Mouse (Mus musculus) heart, postnatal 10 days (tissue): ENCODE results near the gene Tmem238l. TPM values are rescaled to one million over a fixed set of nuclear protein-coding genes. Genes with fewer than 3 reads are reported as not detected.

Experiments
- DNase-seq, 2 experiments: peaks; one replicate each; pipeline ENCODE4 v3.0.0; 2021
- intact Hi-C: fragments of 180-260 bp; cut with DNase I; formaldehyde crosslinking; loops from one replicate; pipeline ENCODE4 v1.15.1; 2025
- total RNA-seq, 2 experiments: library from RNA; stranded (reverse); gene quantifications; 2 replicates each; pipeline ENCODE4 v1.2.3; 2021

Tmem238l gene
- under 1 TPM; 0.34 to 0.55 TPM for total RNA-seq

DNA sequence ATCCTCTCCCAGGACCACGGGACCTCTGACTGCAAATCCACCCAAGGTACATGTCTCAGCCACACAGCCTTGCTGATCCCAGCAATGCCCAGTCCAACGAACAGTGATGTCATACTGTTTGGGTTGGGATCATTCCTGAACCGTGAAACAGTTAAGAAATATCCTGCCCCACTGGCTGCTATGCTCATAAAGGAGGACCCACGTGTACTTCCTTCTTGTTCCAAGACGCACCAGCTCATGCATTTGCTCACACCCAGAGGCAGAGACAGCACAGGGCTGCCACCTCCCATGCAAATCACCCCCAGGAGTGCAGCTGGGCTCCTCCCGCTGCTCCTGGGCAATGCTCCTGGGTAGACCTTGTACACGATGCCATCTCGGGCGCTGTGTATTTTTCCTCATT, at the start of gene Tmem238l:
TSS of gene Tmem238l (plus strand) at position 336 of the 400 bp plus-strand sequence.
- intact Hi-C loops, result no loop called here
- DNase-seq, result no peak

DNA sequence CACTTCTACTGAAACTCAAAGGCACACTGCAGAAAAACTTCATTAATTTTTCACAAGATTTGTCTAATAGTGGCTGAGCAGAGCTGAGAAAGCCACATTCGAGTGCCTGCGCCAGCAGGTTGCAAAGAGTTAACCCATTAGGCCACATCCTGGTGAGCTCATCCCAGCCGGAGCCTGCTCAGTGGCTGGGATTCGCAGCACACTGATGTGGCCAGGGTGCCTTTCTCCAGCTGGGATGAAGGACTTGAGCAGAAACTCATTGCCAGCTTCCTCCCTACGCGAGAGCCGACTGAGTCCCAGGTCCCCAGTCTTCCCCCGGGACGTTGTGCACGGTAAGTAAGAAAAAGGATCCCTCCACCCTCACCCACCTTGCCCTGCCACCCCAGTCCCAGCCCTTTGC, 44.6 kb upstream of the Tmem238l start, which contains the start of gene Pirt:
TSS of gene Pirt (plus strand) at position 171 of the 400 bp plus-strand sequence.
- intact Hi-C loops, result no loop called here
- peak; percentile 43 to 54 for DNase-seq

DNA sequence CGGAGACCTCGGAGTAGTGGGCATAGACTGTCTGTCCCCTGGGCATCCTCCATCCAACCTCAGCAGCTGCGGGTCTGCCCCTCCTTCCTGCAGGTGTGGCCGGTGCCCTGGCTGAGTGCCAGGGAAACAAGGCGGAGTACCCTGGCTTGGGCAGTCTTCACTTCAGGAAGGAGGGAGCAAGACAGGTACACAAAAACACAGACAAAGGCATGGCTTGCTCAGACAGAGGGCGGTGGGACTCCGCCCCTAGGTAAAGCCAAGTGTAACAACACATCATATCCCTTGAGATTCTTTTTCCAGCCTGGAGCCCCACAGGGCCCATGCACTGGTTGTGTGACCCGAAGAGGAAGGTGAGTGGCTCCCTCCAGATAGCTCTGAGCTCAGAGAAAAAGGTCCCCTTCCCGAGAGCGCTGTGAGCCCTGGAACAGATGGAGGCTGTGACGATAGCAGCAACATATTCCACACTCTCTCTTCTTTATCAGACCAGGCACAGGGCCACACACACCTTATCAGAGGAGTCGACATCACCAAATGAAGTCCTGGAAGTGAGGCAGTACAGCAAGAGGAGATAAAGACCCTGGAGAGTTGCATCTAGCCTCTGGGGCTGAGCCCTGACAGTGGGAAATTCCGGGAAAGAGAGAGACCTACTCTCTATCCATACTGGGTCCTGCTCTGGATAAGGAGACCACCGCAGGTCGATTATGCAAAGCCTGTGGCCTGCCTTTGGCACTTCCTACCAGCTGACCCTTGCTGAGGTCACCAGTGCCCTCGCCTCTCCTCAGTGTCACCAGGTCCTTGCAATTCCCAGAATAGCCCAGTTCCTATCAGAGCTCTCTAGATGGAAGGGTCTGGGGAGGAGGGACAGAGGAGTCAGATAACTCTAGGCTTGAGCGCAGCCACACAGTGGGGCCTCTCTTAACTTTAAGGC, 43.6 kb upstream of the Tmem238l start:
- DNase-seq, result peak; percentile 66 to 72
- intact Hi-C loops, result no loop called here

DNA sequence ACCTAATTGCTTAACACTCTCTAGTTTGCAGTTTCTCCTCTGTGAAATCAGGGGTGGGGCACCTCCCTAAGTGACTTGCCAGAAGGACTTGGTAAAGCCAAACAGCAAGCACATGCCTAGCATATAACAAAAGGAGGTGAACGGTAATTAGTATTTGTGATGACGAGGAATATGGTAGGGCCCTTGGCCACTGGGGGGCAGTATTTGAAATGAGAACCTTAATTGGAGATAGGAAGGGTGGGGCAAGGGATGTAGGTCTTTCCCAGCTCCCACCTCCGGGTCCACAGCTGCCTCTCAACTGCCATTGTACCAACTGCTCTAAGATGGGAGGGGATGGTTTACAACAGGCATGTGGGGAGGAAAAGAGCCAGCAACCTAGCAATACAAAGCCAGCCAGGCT, 42.2 kb upstream of the Tmem238l start:
- intact Hi-C loops, result loop anchor here (2.0 kb wide), 1 partner anchor 71 kb away; no protein-coding TSS in a partner anchor
- DNase-seq, result peak; percentile 68 to 73

DNA sequence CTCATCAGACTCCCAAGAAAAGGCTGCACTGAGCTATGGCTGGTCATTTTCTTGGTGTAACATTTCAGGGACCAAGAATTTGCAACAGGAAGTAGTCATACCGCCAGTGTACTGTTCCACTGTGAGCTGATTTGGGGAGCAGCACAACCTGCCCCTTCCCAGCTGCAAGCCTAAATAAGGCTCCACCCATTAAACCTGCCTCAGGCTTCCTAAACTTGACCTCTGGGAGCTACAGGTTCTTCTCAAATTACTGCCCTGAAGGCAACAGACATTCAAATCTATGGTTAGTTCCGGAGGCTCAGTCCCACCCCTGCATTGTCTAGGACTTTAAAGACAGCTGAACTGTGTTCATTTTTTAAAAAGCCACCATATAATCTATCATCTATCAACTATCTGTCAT, 36.4 kb upstream of the Tmem238l start:
- intact Hi-C loops, result no loop called here
- DNase-seq, result no peak

DNA sequence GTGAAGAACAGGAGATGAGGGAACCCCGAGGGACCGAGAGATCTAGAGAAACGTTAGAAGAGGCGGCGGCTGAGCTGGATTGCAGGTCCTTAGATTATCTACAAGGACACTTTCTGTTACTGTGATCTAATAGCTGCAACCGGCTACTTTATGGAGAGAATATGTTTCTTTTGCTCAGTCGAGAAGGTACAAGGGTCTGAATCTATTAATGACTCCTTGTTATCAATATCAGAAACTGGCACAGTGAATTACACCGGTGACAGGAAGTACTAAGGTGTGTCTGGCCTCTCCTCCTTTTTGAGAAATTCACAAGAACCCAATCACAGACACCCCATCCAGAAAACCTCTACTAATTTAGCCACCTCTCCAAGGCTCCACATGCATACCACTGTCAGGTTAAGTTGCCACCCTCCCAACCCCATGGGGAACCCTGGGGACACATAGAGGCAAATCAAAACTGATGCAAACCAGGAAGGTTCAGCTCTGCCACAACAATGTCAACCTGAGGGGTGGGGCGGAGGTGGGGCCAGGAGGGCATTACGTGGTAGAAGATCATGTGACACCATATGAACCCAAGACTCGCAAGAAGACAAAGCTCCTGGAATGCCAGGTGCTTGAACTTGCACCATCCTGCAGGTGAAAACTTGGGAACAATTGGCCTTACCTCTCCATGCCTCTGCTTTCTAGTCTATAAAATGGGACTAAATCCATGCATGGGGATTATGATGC, 32.2 kb upstream of the Tmem238l start:
- intact Hi-C loops, result no loop called here
- no peak for DNase-seq

DNA sequence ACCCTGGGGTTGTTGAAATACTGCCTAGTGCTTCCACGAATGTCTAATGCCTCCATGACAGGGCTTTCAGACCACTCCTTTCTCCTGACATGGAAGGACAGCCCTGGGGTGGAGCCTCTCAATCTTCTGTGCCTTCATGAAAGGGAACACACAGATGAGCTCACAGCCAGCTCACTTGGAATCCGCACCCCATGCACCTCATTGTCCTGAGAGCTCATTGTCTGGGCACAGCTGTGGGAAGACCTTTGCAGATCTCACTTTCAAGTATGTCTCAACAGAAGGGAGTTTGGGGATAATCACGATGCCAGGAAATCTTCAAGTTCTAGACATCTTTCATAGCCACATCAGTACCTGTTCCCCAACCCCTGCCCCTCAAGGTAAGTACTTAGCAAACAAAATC, 28.1 kb upstream of the Tmem238l start:
- intact Hi-C loops, result no loop called here
- DNase-seq, result no peak

DNA sequence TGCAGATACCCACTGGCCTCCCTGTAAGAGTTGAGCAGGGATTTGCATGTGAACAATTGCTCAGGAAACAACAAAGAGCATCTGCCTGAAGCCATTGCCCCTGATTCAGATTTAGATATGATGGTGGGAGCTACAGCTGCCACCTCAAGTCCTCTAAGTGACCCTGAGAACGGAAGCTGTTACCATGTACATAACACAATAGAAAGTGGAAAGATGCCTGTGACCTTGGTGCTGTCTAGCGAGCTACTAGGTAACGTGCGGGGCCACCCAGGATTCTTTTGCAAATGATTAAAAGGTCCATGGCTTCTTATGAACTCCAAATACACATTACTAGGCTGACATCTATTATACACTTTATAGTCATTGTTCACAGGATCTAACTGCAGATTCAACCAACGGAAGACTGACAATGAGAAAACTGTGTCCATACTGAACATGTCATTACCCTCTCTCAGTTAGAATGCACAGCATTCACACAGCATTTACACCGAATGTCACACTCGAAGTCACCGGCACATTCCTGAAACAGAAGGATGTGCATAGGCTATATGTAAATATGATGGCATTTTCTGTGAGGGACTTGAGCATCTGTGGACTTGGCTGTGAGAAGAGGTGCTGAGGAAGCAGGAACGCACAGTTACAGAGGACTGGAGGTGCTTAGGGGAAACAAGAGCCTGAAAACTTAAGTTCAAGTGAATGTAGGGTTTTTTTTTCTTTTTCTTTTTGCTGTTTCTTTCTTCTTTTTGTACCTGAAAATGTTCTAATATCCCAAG, 23.4 kb upstream of the Tmem238l start:
- intact Hi-C loops, result no loop called here

DNA sequence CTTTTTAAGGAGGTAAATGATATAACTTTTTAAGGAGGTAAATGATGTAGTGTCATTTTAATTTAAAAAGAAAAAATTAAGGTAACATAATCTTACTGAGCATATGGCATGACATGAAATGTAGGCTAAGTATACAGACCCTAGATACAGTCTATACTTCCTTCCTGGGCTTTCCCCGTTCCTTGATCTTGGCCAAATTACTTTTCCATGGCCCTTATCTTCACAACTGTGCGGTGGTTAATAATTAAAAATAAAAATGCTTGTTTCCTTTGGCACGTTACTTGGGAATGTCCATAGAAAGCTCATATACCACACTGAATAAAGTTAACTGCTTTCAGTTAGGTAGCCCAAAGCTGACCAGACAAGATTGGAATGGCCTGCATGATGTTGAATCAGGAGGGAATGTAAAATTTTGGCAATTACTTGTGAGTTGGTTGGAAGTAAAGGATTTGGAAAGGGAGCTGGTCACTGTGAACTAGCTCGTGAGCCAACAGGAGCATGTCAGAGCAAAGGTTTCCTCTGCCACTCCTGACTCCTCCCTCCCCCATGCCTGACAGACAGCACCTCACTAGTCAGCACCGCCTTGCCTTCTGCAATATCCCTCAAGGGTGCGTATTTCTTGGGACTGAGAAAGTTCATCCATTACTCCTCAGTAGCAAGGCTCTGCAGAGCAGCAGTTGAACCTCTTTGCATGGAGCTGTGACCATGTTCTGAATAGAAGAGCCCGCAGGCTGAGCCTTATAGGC, 21.8 kb upstream of the Tmem238l start:
- intact Hi-C loops, result no loop called here
- no peak for DNase-seq

More for the DNA sequence above, 23.4 kb upstream of the Tmem238l start:
- no peak for DNase-seq

DNA sequence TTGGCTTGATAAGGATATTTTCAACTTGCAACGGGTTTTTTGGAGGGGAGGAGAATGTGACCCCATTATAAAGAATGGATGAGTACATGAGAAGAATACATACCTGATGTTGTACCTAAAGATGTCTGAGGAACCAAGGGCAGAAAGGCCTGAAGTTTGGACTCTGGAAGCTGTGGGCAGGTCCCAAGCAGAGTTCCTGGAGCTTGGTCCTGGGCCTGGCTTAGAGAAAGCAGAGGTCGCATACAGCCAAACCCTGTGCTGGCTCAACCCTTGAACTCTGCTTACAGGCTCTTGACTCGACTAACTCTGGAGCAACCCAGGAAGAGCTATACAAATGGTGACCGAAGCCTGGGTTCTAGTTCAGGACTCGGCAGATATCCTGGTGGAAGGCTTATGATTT, 14.4 kb upstream of the Tmem238l start:
- DNase-seq, result no peak
- intact Hi-C loops, result no loop called here

DNA sequence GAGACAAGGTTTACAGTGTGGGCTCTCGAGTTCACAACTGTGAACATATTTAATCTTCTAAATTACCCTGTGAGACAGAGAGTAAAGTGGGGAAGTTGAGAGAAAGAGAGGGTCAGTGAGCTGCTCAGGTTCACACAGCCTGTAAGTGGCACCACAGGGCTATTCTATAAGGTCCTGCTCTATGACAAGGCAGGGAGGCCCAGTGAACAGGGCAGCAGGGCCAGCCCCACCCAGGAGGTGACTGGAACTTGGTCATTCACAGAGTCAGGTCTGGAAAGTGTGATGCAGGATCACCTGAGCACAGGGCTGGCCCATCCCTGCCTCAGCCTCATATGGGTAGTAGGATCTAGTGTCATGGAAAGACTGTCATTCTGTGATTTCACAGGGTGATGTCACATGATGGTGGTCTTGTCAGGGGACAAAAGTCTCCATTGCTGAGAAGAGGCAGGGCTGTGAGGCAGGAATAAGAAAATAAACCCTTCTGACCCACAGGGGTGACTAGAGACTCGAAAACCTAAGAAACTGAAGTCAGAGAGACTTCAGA, 11.1 kb upstream of the Tmem238l start:
- DNase-seq, result no peak
- intact Hi-C loops, result no loop called here

DNA sequence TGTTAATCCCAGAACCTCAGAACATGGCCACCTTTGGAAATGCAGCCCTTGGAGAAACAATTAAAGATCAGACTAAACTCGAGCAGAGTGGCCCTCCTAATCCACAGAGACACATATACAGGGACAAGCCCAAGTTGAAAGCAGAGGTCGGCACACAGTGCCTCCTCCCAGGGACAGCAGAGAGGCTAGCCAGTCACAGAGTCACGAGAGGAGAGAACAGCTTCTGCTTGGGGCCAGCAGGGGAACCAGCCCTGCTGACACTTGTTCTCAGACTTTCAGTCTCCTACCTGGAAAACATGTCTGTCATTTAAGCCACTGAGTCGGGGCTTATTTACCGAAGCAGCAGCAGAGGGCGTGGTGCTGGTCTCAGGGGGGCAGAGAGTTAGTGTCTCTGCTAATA, 9.9 kb upstream of the Tmem238l start:
- intact Hi-C loops, result no loop called here
- no peak for DNase-seq

DNA sequence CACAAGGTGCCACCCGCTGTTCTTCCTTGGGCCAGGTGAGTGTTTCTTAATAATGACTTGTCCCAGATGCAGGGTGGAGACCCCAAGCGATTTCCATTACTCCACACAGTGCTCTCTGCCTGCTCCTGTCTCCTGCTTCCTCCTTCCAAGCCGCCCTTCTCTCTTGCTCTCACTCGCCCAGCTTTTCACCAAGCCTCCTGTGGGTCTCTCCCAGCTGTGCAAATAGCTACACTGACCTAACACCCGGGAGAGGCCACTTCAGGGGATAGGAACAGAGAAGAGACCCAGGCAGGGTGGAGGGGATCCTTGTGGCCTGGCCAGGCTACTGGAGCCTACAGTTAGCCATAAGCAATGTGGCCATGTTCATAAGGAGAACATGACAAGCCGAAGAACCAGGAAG, 9.5 kb upstream of the Tmem238l start:
- intact Hi-C loops, result no loop called here
- no peak for DNase-seq

DNA sequence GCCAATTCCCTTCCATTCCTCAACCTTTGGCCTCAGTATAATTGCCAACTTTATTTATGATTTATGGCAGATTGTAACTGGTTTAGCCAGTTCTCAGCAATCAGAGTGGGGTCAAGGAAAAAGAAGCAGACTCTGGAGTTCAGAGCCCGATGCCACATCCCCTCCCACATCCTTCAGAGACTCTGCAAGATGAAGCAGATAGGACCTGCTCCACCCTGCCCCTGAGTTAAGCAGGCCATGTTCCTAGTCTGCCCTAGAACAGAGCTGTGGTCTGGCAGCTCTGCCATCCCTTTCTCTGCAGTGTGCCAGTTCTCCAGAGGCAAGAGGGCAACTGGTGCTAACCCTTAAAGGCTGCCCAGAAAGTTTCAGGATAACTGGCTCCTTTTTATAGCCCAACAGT, 4.4 kb downstream of the Tmem238l start:
- intact Hi-C loops, result no loop called here
- DNase-seq, result no peak

DNA sequence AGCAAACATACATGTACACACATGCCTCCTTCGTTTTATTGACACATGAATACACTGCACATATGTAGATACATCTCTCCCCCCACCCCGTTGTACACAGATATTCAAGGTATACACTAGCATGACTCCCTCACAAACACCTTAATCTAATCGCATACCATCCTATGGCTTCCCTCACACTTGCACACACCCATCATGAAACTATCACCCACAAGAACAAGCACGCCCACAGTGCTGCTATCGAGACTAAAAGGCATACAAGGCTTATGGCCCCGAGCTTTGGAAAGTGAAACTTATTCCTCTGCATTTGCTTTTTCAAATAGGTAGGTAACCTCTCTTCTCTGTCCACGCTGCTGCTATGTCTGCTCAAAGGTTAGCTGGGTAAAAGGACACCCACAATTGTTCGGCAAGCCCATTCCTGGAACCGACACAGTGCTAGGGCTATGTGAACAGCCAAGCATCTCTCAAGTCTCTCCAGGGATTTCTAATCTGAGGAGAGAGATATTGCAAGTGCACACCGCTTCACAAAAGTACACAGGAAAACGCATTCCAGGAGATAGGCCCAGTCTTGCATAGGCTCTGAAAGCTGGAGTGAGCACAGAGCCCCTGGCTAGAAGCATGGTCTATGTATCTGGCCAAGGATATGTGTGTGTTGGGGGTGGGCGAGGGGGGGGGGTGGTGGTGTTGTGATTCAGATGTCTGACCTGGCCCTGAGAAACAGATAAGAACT, 5.2 kb downstream of the Tmem238l start:
- DNase-seq, result peak; percentile 31 to 44
- intact Hi-C loops, result no loop called here

DNA sequence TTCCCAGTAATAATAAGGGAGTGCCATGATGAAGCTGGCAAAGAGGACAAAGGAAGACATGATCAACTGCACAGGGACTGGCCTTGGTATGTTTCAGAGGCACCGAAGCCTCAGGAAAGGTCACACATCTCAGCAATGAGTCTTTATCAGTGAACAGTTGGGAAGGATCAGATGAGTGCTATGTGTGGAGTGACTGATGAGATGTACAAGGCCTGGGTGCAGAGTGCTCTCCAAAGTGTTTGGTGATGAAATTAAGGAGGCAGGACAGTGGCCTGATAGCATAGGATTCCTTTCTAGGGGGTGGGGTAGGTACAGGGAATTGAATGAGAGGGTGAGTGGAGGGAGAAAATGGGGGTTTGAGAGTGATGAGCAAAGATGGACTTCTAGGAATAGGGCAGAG, 7.0 kb downstream of the Tmem238l start:
- DNase-seq, result no peak
- intact Hi-C loops, result no loop called here

DNA sequence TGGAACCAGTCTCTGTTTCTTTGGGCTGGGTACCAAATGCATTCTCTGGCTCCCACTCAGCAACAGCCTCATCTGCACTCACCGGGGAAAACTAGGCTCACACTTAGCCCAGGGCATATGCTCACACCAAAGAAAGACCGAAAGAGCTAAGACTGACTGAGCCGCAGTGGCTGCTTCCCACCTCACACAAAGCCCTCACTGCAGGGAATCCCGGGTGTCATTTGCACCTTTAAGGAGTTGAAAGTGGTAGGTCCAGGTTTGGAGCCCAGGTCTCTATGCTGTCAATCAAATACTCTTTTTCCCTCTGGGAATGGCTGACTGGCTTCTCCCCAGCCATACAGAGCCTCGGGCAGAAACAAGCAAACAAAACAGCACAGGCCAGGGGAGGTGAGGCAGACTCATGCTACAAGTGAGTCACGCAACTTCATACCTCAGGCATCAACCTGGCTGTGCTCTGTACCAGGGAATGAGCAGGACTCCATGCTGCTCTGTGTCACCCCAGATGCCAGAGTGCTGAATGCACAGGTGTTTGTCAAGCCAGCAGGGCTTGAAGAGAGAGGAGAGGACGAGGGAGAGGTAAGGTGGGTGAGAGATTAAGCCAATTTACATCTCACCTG, 10.2 kb downstream of the Tmem238l start:
- intact Hi-C loops, result no loop called here
- no peak for DNase-seq

DNA sequence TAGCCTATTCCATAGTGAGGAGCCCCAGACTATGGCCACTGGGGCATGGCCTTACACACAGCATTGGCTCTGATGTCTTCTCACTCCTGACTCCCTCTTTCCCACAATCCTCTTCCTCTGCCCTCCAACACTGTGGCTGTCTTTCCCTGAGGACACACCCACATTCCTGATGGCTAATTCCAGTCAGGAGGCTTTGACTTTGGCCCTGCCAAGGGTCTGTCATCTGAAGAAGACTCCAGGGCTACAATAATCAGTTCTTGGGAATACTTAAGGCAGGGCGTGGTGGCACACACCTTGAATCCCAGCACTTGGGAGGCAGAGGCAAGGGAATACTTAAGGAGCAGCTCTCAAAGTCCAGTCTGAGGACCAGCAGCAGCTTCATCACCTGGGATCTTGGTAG, 12.1 kb downstream of the Tmem238l start:
- DNase-seq, result no peak
- intact Hi-C loops, result no loop called here

DNA sequence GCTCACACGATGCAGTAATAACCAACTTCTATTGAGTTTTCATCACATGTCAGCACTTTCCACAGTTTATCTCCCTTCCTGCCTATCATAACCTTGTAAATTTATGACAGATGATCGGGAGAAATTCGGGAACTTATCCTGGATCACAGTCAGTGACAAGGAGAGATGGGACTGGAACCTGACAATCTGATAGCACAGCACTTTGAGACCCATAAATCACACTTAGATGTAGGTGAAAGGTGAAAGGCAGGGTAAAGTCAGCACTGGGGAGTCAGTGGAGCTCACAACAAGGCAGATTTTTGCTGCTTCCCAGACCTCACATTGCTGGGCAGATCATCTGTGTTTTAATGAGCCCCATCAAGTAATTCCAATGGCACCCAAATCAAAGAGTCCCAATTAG, 17.1 kb downstream of the Tmem238l start:
- intact Hi-C loops, result no loop called here
- no peak for DNase-seq
